Mouse (Mus musculus) spleen, postnatal 36 days (tissue): ENCODE results near the gene Etfa.

ENCODE experiments used
- DNase-seq, 2 experiments: peaks; one replicate each; pipeline ENCODE4 v3.0.0; 2022; ENCODE audit warnings: low spot score in 2 of 2, mixed read lengths in 1 of 2

The Etfa gene

GRCm38 (mm10) chr9:55425271-55425810, 86.7 kb downstream of the Etfa start:
- no peak for DNase-seq

- DNase-seq = no peak
Measured at GRCm38 (mm10) chr9:55423451-55424424, 88.3 kb downstream of the Etfa start.

GRCm38 (mm10) chr9:55421786-55422185, 90.3 kb downstream of the Etfa start:
- DNase-seq = no peak

GRCm38 (mm10) chr9:55411154-55411553, 100.9 kb downstream of the Etfa start:
- DNase-seq = no peak

GRCm38 (mm10) chr9:55410430-55410829, 101.6 kb downstream of the Etfa start:
- no peak for DNase-seq

GRCm38 (mm10) chr9:55409833-55410232, 102.2 kb downstream of the Etfa start:
- no peak for DNase-seq

GRCm38 (mm10) chr9:55408851-55409250, 103.2 kb downstream of the Etfa start:
- no peak for DNase-seq

- DNase-seq = no peak
Measured at GRCm38 (mm10) chr9:55406773-55407172, 105.3 kb downstream of the Etfa start.

- no peak for DNase-seq
Measured at GRCm38 (mm10) chr9:55404976-55405702, 106.9 kb downstream of the Etfa start.
